Mouse (Mus musculus): ENCODE data around the gene Lyst.

- TF ChIP-seq CTCF (IDR thresholded peaks at IDR 0.05) = no peak
- TF ChIP-seq POLR2A (IDR thresholded peaks at IDR 0.05; ENCODE audit: insufficient read depth, low read depth, low read length) = no peak
Measured at GRCm38 (mm10) chr13:13739232-13739631, 149.0 kb downstream of the Lyst start.

Measured in heart, adult 2 months (tissue).